Mouse (Mus musculus): ENCODE data around the gene Zer1.

Zer1 gene

GRCm38 (mm10) chr2:30051992-30052761 lies 72.2 kb downstream of the Zer1 start:
- DNase-seq (ENCODE audit: low spot score) = no peak

- no peak for DNase-seq (ENCODE audit: low spot score)
Observed at GRCm38 (mm10) chr2:30049831-30050230, 74.6 kb downstream of the Zer1 start.

- DNase-seq (ENCODE audit: low spot score) = peak; percentile 99
Observed at GRCm38 (mm10) chr2:30048699-30049388, 75.5 kb downstream of the Zer1 start, which contains the start of gene Wdr34. Gene Wdr34, minus strand, starts transcription at chr2:30048881.

GRCm38 (mm10) chr2:30048101-30048501 lies 76.3 kb downstream of the Zer1 start:
- no peak for DNase-seq (ENCODE audit: low spot score)

Measured in ovary, postnatal 36 days (tissue).